10 mouse cellular contexts compared by ENCODE assay signal in genomic region chr5:43894113-43894512, GRCm38 (mm10). TPM values are rescaled to one million over a fixed set of nuclear protein-coding genes. Genes with fewer than 3 reads are reported as not detected.
DNase-seq lines count a peak whose midpoint lies in the region; TF ChIP-seq lines count a peak whose summit lies in the region.
"Had no signal": no experiment of that assay in that cellular context is flagged by ENCODE, and none has a peak within 500 bp of the region (broad histone marks: within the 10 kb centered on the region; RNA-seq: fewer than 3 reads in every experiment).

No protein-coding gene starts in this region.

- intact Hi-C loops in heart, postnatal 10 days (cut with DNase I) = loop anchor here (1.0 to 5.0 kb wide), 3 partner anchors 52 to 373 kb away; no protein-coding TSS in a partner anchor
- intact Hi-C loops in left cerebral cortex, adult 2 months (cut with DNase I) = loop anchor here (2.0 to 10.0 kb wide), 7 partner anchors 52 to 1541 kb away; no protein-coding TSS in a partner anchor

- peak; percentile 22 to 47 for DNase-seq in left cerebral cortex, adult 18-20 months (ENCODE audit: low spot score in 2 of 2)
- DNase-seq in left cerebral cortex, adult 8-10 months (ENCODE audit: low spot score in 2 of 2) = no peak
- DNase-seq in ES-CJ7 (ENCODE audit: low read depth, low spot score) = peak; percentile 78
- peak; percentile 53 to 70 for DNase-seq in adrenal gland, postnatal 36 days
- peak; percentile 51 to 65 for DNase-seq in heart, postnatal 10 days
- peak in 1 of 2 experiments; percentile 26 for DNase-seq in left cerebral cortex, adult 2 months (ENCODE audit: extremely low spot score in 1 of 2, low spot score in 2 of 2)
- DNase-seq in right cerebral cortex, postnatal 10 days (ENCODE audit: low spot score in 2 of 2) = peak; percentile 26 to 28
- no peak for DNase-seq in cerebellum, postnatal 25 days

- H3K4me3 ChIP-seq in left cerebral cortex, adult 2 months = no peak overlapping the region
- H3K4me3 ChIP-seq: erythroblast, embryonic 14.5 days; megakaryocyte, embryonic 14.5 days had no signal

- peak; percentile 70 for TF ChIP-seq CTCF in left cerebral cortex, adult 2 months (IDR thresholded peaks at IDR 0.05)

- no peak overlapping the region for H3K27ac ChIP-seq in left cerebral cortex, adult 2 months

RNA-seq across cellular contexts. Expression of gene Gm7879, which starts 18.8 kb away (rescaled TPM):
- total RNA-seq in left cerebral cortex, adult 18-20 months (2021) = 10 to 100 TPM in 1 of 2 experiments, 1 to 10 TPM in 1; 9.1 to 11.9 TPM
- 10 to 100 TPM in 3 of 4 experiments, 1 to 10 TPM in 1; 9.8 to 14.9 (median 12.7) TPM for total RNA-seq in left cerebral cortex, adult 8-10 months (2022)
- 10 to 100 TPM; 12.9 to 13.8 TPM for total RNA-seq in adrenal gland, postnatal 36 days (2021)
- total RNA-seq in heart, postnatal 10 days (2021) = 10 to 100 TPM in 1 of 2 experiments, 1 to 10 TPM in 1; 8.9 to 10.7 TPM
- total RNA-seq in left cerebral cortex, adult 2 months (2021) = 10 to 100 TPM in 1 of 2 experiments, 1 to 10 TPM in 1; 9.8 to 11.0 TPM

RNA-seq across cellular contexts. Expression of gene Cd38, which starts 25.8 kb away (rescaled TPM):
- total RNA-seq in left cerebral cortex, adult 18-20 months (2021) = 1 to 10 TPM in 1 of 2 experiments, under 1 TPM in 1; 0.63 to 1.3 TPM
- 1 to 10 TPM; 1.5 to 2.5 (median 1.8) TPM for total RNA-seq in left cerebral cortex, adult 8-10 months (2022)
- total RNA-seq in adrenal gland, postnatal 36 days (2021) = 10 to 100 TPM; 12.9 to 18.4 TPM
- 10 to 100 TPM; 10.5 to 12.7 TPM for total RNA-seq in heart, postnatal 10 days (2021)
- 1 to 10 TPM; 1.2 to 2.2 TPM for total RNA-seq in left cerebral cortex, adult 2 months (2021)

Comparison
In these comparisons a context has a peak if more than half of its experiments do, and no peak if none do; other contexts are left out.
1. DNase-seq: peak in left cerebral cortex, adult 18-20 months (2 of 2), ES-CJ7 (single experiment), adrenal gland, postnatal 36 days (2 of 2), heart, postnatal 10 days (2 of 2) and right cerebral cortex, postnatal 10 days (2 of 2); none in left cerebral cortex, adult 8-10 months (0 of 2) and cerebellum, postnatal 25 days (0 of 2).